Mouse (Mus musculus) ES-Bruce4 (cell line): ENCODE measurements around the gene Pisd.

Experiments
- CTCF ChIP-seq: IDR thresholded peaks from one replicate; pipeline ENCODE4 v1.8.1; 2011; ENCODE audit warnings: low read depth, low read length
- EP300 ChIP-seq: IDR thresholded peaks from 2 replicates; pipeline ENCODE4 v1.6.1; 2011; ENCODE audit warnings: low read depth, low read length; ENCODE audit not compliant: insufficient read depth
- POLR2A ChIP-seq: IDR thresholded peaks from one replicate; pipeline ENCODE4 v1.8.1; 2011; ENCODE audit warnings: low read length; ENCODE audit not compliant: insufficient read depth

DNA sequence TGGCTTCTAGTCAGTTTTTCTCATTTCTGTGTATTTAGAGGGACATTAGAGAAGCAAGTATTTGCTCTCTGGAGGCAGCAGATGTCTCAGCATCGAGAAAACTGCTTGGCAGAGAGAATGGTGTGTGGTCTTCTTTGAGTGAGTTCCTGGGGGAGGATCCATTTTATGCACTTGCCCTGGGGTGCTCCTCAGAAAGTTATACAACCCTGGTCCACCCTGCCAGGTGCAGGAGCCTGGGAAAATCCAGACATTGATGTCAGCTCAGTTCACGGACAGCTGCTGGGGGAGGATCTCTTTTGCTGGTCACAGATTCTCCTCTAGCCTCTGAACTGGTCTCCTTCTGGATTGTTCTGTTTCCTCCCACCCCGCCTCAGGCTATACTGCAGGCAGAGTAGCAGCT, 64.1 kb downstream of the Pisd start:
- TF ChIP-seq POLR2A (no peak), CTCF (no peak), EP300 (no peak)
